22 mouse cellular contexts compared by ENCODE assay signal in the genomic region with DNA sequence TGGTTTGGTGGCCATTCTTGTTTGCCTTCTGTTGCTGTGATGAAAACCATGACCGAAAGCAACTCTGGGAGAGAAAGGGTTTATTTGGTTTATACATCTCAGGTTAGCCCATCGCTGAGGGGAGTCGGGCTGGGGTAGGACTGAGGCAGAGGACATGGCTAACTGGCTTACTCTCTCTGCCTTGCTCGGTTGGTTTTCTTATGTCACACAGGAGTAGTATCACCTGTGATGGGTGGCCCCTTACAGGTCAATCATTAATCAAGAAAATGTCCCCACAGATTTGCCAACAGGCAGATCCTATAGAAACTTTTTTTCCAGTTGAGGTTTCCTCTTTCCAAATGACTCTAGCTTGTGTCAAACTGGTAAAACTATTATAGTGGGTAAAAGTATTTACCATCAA. TPM values are rescaled to one million over a fixed set of nuclear protein-coding genes. Genes with fewer than 3 reads are reported as not detected.
DNase-seq lines count a peak whose midpoint lies in the region; ATAC-seq and TF ChIP-seq lines count a peak whose summit lies in the region.
"Had no signal": no experiment of that assay in that cellular context is flagged by ENCODE, and none has a peak within 500 bp of the region (broad histone marks: within the 10 kb centered on the region; RNA-seq: fewer than 3 reads in every experiment).

No protein-coding gene starts in this region.

- TF ChIP-seq CTCF in intestine, postnatal 0 days (IDR thresholded peaks at IDR 0.05; ENCODE audit: low read depth): no peak

- 74% methylated on average over 4 of the region's 4 CpGs for WGBS in liver, embryonic 13.5 days (ENCODE audit: insufficient replicate concordance)
- WGBS in liver, embryonic 12.5 days (ENCODE audit: insufficient replicate concordance): 75% methylated on average over 4 of the region's 4 CpGs
- WGBS in intestine, embryonic 15.5 days: 66% methylated on average over 4 of the region's 4 CpGs
- 70% methylated on average over 4 of the region's 4 CpGs for WGBS in intestine, embryonic 16.5 days
- 52% methylated on average over 4 of the region's 4 CpGs for WGBS in intestine, postnatal 0 days

- peaks cover 47% of the 10 kb centered on the region for H3K4me1 ChIP-seq in liver, embryonic 13.5 days (replicated peaks)
- peaks cover 47% of the 10 kb centered on the region for H3K4me1 ChIP-seq in liver, embryonic 12.5 days
- H3K4me1 ChIP-seq in intestine, embryonic 15.5 days (replicated peaks): 0 out of 2 replicates have a peak, but pooled peaks cover 4% of the 10 kb centered on the region
- peaks cover 4% of the 10 kb centered on the region; the same call in 1 of the 2 replicates for H3K4me1 ChIP-seq in intestine, embryonic 16.5 days (ENCODE audit: control insufficient read depth, insufficient read depth, low read length)
- no peaks in the 10 kb centered on the region for H3K4me1 ChIP-seq in intestine, postnatal 0 days (replicated peaks; ENCODE audit: control insufficient read depth, insufficient read depth, low read length)

- no peaks in the 10 kb centered on the region for H3K36me3 ChIP-seq in liver, embryonic 13.5 days
- no peaks in the 10 kb centered on the region for H3K36me3 ChIP-seq in liver, embryonic 12.5 days
- no peaks in the 10 kb centered on the region for H3K36me3 ChIP-seq in intestine, embryonic 15.5 days
- no peaks in the 10 kb centered on the region for H3K36me3 ChIP-seq in intestine, embryonic 16.5 days (ENCODE audit: control insufficient read depth, insufficient read depth, low read length)
- H3K36me3 ChIP-seq in intestine, postnatal 0 days (ENCODE audit: control insufficient read depth, insufficient read depth): no peaks in the 10 kb centered on the region

- peak overlapping the region; percentile 15; the same call in 1 of the 2 replicates for H3K27ac ChIP-seq in liver, embryonic 13.5 days
- H3K27ac ChIP-seq in liver, embryonic 12.5 days: no peak overlapping the region
- no peak overlapping the region for H3K27ac ChIP-seq in intestine, embryonic 15.5 days
- peak overlapping the region; percentile 20; the same call in 1 of the 2 replicates for H3K27ac ChIP-seq in intestine, embryonic 16.5 days (ENCODE audit: low read length)
- no peak overlapping the region for H3K27ac ChIP-seq in intestine, postnatal 0 days (ENCODE audit: low read depth, low read length)

- H3K4me2 ChIP-seq in liver, embryonic 13.5 days: no peak overlapping the region
- H3K4me2 ChIP-seq in liver, embryonic 12.5 days: no peak overlapping the region
- no peak overlapping the region for H3K4me2 ChIP-seq in intestine, embryonic 15.5 days (replicated peaks)
- H3K4me2 ChIP-seq in intestine, embryonic 16.5 days (ENCODE audit: low read depth, low read length): no peak overlapping the region
- no peak overlapping the region for H3K4me2 ChIP-seq in intestine, postnatal 0 days (replicated peaks; ENCODE audit: low read depth)

- H3K27me3 ChIP-seq in liver, embryonic 13.5 days: no peaks in the 10 kb centered on the region
- no peaks in the 10 kb centered on the region for H3K27me3 ChIP-seq in liver, embryonic 12.5 days (replicated peaks)
- H3K27me3 ChIP-seq in intestine, embryonic 15.5 days (replicated peaks): no peaks in the 10 kb centered on the region
- no peaks in the 10 kb centered on the region for H3K27me3 ChIP-seq in intestine, embryonic 16.5 days (replicated peaks; ENCODE audit: control insufficient read depth, insufficient read depth, low read length)
- no peaks in the 10 kb centered on the region for H3K27me3 ChIP-seq in intestine, postnatal 0 days (replicated peaks; ENCODE audit: control insufficient read depth, insufficient read depth, low read length)
- H3K27me3 ChIP-seq: CH12.LX, Patski had no signal

- no peak overlapping the region for H3K4me3 ChIP-seq in liver, embryonic 13.5 days (replicated peaks)
- no peak overlapping the region for H3K4me3 ChIP-seq in liver, embryonic 12.5 days
- no peak overlapping the region for H3K4me3 ChIP-seq in intestine, embryonic 15.5 days (replicated peaks)
- H3K4me3 ChIP-seq in intestine, embryonic 16.5 days (ENCODE audit: low read length): no peak overlapping the region
- H3K4me3 ChIP-seq in intestine, postnatal 0 days (ENCODE audit: low read depth, low read length): no peak overlapping the region

- no peak overlapping the region for H3K9ac ChIP-seq in liver, embryonic 13.5 days
- no peak overlapping the region for H3K9ac ChIP-seq in liver, embryonic 12.5 days
- no peak overlapping the region for H3K9ac ChIP-seq in intestine, embryonic 15.5 days
- no peak overlapping the region for H3K9ac ChIP-seq in intestine, embryonic 16.5 days (ENCODE audit: low read depth, low read length)
- no peak overlapping the region for H3K9ac ChIP-seq in intestine, postnatal 0 days (ENCODE audit: low read depth, low read length)

- no peaks in the 10 kb centered on the region for H3K9me3 ChIP-seq in liver, embryonic 13.5 days (replicated peaks)
- H3K9me3 ChIP-seq in liver, embryonic 12.5 days (replicated peaks): no peaks in the 10 kb centered on the region
- H3K9me3 ChIP-seq in intestine, embryonic 15.5 days: no peaks in the 10 kb centered on the region
- no peaks in the 10 kb centered on the region for H3K9me3 ChIP-seq in intestine, embryonic 16.5 days (ENCODE audit: control insufficient read depth, low read length)
- H3K9me3 ChIP-seq in intestine, postnatal 0 days (ENCODE audit: control insufficient read depth): no peaks in the 10 kb centered on the region
- H3K9me3 ChIP-seq: G1E had no signal

- no peak for ATAC-seq in liver, embryonic 13.5 days (ENCODE audit: low read depth)
- ATAC-seq in liver, embryonic 12.5 days: no peak
- peak; percentile 74 for ATAC-seq in intestine, embryonic 15.5 days
- peak; percentile 63; the same call in 1 of the 2 replicates for ATAC-seq in intestine, embryonic 16.5 days
- ATAC-seq in intestine, postnatal 0 days: peak; percentile 32; the same call in 1 of the 2 replicates
- ATAC-seq: activated CD4-positive, CD25-positive, alpha-beta regulatory T cell, adult 4 months; CD4-positive, CD25-positive, alpha-beta regulatory T cell, adult 4 months; Patski had no signal

- no peak for DNase-seq in liver, embryonic 13.5 days
- no peak for DNase-seq in heart, postnatal 14 days
- no peak for DNase-seq in ovary, postnatal 36 days (ENCODE audit: low spot score)
- DNase-seq in right cerebral cortex, adult 2 months (ENCODE audit: low spot score in 2 of 2): no peak
- DNase-seq: adrenal gland, adult 2 months; adrenal gland, adult 8-10 months; adrenal gland, postnatal 10 days; adrenal gland, postnatal 14 days; adrenal gland, postnatal 25 days; adrenal gland, postnatal 36 days; B cell, adult 2 months; cerebellum, adult 11 months; cerebellum, adult 11-12 months had no signal

- intact Hi-C loops in heart, postnatal 14 days (cut with DNase I): loop anchor here (5.0 kb wide), 1 partner anchor 91 kb away; the partner anchor contains the start of genes Arsg and Slc16a6

RNA-seq across cellular contexts. Expression of gene Wipi1, which starts 48.1 kb away (rescaled TPM):
- 28.3 and 29.1 TPM in 2 replicates for polyA plus RNA-seq in liver, embryonic 13.5 days (2015; fragmentation: Nextera tagmentation; extraction: Ambion mirVana)
- 31.7 and 33.5 TPM in 2 replicates for polyA plus RNA-seq in liver, embryonic 12.5 days (2016; fragmentation: Nextera tagmentation; extraction: Ambion mirVana)
- 27.4 and 30.4 TPM in 2 replicates for polyA plus RNA-seq in intestine, embryonic 15.5 days (2015; fragmentation: Nextera tagmentation; extraction: Ambion mirVana)
- polyA plus RNA-seq in intestine, embryonic 16.5 days (2015; fragmentation: Nextera tagmentation; extraction: Ambion mirVana): 27.3 and 27.5 TPM in 2 replicates
- polyA plus RNA-seq in intestine, postnatal 0 days (2015; fragmentation: Nextera tagmentation; extraction: Ambion mirVana): 28.2 and 30.4 TPM in 2 replicates
- 100 to 1,000 TPM in 1 of 2 experiments, 10 to 100 TPM in 1; 98.4 to 101 TPM for total RNA-seq in heart, postnatal 14 days (2021)
- polyA plus RNA-seq: CD4-positive, CD25-positive, alpha-beta regulatory T cell, adult 4 months had no signal

Comparison
In these comparisons a context has a peak if more than half of its experiments do, and no peak if none do; other contexts are left out.
1. H3K27ac ChIP-seq: peak in liver, embryonic 13.5 days (single experiment) and intestine, embryonic 16.5 days (single experiment); none in liver, embryonic 12.5 days (single experiment), intestine, embryonic 15.5 days (single experiment) and intestine, postnatal 0 days (single experiment).
2. ATAC-seq: peak in intestine, embryonic 15.5 days (single experiment), intestine, embryonic 16.5 days (single experiment) and intestine, postnatal 0 days (single experiment); none in liver, embryonic 13.5 days (single experiment) and liver, embryonic 12.5 days (single experiment).